Mouse (Mus musculus) megakaryocyte-erythroid progenitor cell, adult 5-6 weeks (primary cell): Measurements from ENCODE around the gene Itgb2l. TPM values are rescaled to one million over a fixed set of nuclear protein-coding genes. Genes with fewer than 3 reads are reported as not detected.

Source experiments
- ATAC-seq: replicated peaks from 2 replicates; pipeline ENCODE4 v1.8.0; 2016; ENCODE audit warnings: mild to moderate bottlenecking, inconsistent platforms; ENCODE audit not compliant: severe bottlenecking, poor library complexity, low FRiP score, low TSS enrichment
- total RNA-seq, 2 experiments: library from RNA; stranded (forward) in 1 of 2; stranded (reverse) in 1 of 2; fragments of 200-1000, 215-1000 nt in 1 of 2; fragments of >200 nt in 1 of 2; fragmentation: Nextera tagmentation in 1 of 2; gene quantifications; 2 replicates each; pipeline ENCODE4 v1.2.3; 2014 to 2017

Gene Itgb2l
- total RNA-seq, 2 experiments from 2014 or later: not detected

DNA sequence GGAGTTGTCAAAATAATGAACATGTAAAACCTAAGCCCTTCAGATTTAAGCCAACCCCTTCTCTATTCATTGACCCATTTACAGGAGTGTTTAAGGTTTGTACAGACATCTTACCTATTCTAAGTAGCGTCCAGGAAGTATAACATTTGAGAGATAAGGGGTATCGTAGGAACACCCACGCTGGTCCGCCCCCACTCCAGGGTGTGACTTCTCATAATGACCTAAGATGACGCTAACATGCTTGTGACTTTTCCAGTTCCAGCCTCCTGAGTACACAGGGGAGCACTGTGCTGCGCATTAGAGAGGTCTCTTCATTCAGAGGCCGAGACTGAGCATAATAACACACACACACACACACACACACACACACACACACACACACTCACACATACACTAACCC is 67.9 kb downstream of the Itgb2l start:
- no peak; the same call in 1 of the 2 replicates for ATAC-seq

DNA sequence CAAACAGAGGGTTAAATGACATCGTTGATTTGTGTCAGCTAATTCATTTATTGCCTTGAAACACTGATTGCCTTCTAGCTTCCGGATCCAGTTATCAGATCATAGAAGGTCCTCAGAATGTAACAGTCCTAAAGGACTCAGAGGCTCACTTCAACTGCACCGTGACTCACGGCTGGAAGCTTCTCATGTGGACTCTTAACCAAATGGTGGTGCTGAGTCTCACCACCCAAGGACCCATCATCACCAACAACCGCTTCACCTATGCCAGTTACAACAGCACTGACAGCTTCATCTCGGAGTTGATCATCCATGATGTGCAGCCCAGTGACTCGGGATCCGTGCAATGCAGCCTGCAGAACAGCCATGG is 70.7 kb downstream of the Itgb2l start:
- no peak for ATAC-seq

Other genes with a start within 250 kb of the Itgb2l start
- gene Sh3bgr, start 243.2 kb downstream of the Itgb2l start, total RNA-seq (2014; fragmentation: Nextera tagmentation): 2.6 TPM in 1 of 2 replicates, not detected in the other
- not detected in 2 replicates for gene Sh3bgr, start 243.2 kb downstream of the Itgb2l start, total RNA-seq (2017)
- gene B3galt5, start 207.8 kb downstream of the Itgb2l start, total RNA-seq (2014; fragmentation: Nextera tagmentation): not detected in 2 replicates
- 0.28 TPM in 1 of 2 replicates, not detected in the other for gene B3galt5, start 207.8 kb downstream of the Itgb2l start, total RNA-seq (2017)
- not detected in 2 replicates for gene Pcp4, start 24.0 kb upstream of the Itgb2l start, total RNA-seq (2014; fragmentation: Nextera tagmentation)
- gene Pcp4, start 24.0 kb upstream of the Itgb2l start, total RNA-seq (2017): not detected in 2 replicates